Mouse (Mus musculus) liver, embryonic 15.5 days (tissue): ENCODE results near the gene Tbx3. TPM values are rescaled to one million over a fixed set of nuclear protein-coding genes. Genes with fewer than 3 reads are reported as not detected.

Experiments used
- ATAC-seq: fragments of 200-750 bp; cut with Nextera tagmentation; 2 replicates; pipeline ENCODE4 v1.8.0; 2017; ENCODE audit warnings: moderate number of reproducible peaks, mild to moderate bottlenecking, moderate library complexity; ENCODE audit not compliant: insufficient read depth
- H3K27ac ChIP-seq: fragments of 300-500 bp; sonication (generic); replicated peaks from 2 replicates; pipeline ENCODE4 v1.5.1; 2015; ENCODE audit warnings: mild to moderate bottlenecking, inconsistent platforms
- H3K27me3 ChIP-seq: fragments of 300-500 bp; sonication (generic); 2 replicates; pipeline ENCODE4 v1.6.1; 2015; ENCODE audit warnings: mild to moderate bottlenecking, inconsistent platforms
- H3K36me3 ChIP-seq: fragments of 300-500 bp; sonication (generic); replicated peaks from 2 replicates; pipeline ENCODE4 v1.6.1; 2015; ENCODE audit warnings: moderate library complexity, mild to moderate bottlenecking, inconsistent platforms
- H3K4me1 ChIP-seq: fragments of 300-500 bp; sonication (generic); replicated peaks from 2 replicates; pipeline ENCODE4 v1.6.1; 2015; ENCODE audit warnings: inconsistent platforms
- H3K4me2 ChIP-seq: fragments of 300-500 bp; sonication (generic); 2 replicates; pipeline ENCODE4 v1.6.1; 2015; ENCODE audit warnings: moderate library complexity, mild to moderate bottlenecking, inconsistent platforms
- H3K4me3 ChIP-seq: fragments of 300-500 bp; sonication (generic); replicated peaks from 2 replicates; pipeline ENCODE4 v1.5.1; 2015; ENCODE audit warnings: mild to moderate bottlenecking, inconsistent platforms
- H3K9ac ChIP-seq: fragments of 300-500 bp; sonication (generic); 2 replicates; pipeline ENCODE4 v1.6.1; 2015; ENCODE audit warnings: moderate library complexity, mild to moderate bottlenecking, inconsistent platforms
- H3K9me3 ChIP-seq: fragments of 300-500 bp; sonication (generic); replicated peaks from 2 replicates; pipeline ENCODE4 v1.6.1; 2016; ENCODE audit warnings: inconsistent platforms
- WGBS: fragments of 180-500 bp; shearing (Covaris S2); methylation state at CpG from one replicate; pipeline ENCODE4 v1.1.7; 2015; ENCODE audit warnings: mixed read lengths; ENCODE audit not compliant: insufficient replicate concordance; 5-methylcytosine and 5-hydroxymethylcytosine counted together
- polyA plus RNA-seq: library from polyadenylated mRNA; unstranded; fragments of >200 nt; fragmentation: Nextera tagmentation; extraction: Ambion mirVana; gene quantifications from 2 replicates; pipeline ENCODE4 v1.2.1, GENCODE M21; 2015

The Tbx3 gene
- polyA plus RNA-seq, 1 experiment from 2014 or later = 2.6 TPM

GRCm38 (mm10) chr5:119662326-119662725, 8.1 kb upstream of the Tbx3 start:
- peak overlapping the region; percentile 41 for H3K4me2 ChIP-seq
- no peak overlapping the region for H3K27ac ChIP-seq
- H3K9ac ChIP-seq = no peak overlapping the region
- no peak overlapping the region for H3K4me3 ChIP-seq
- WGBS = 2% methylated on average over 13 of the region's 13 CpGs
- no peaks in the 10 kb centered on the region for H3K4me1 ChIP-seq
- peaks cover 99% of the 10 kb centered on the region for H3K27me3 ChIP-seq
- H3K9me3 ChIP-seq = no peaks in the 10 kb centered on the region
- ATAC-seq = no peak
- no peaks in the 10 kb centered on the region for H3K36me3 ChIP-seq

GRCm38 (mm10) chr5:119662731-119663130, 7.7 kb upstream of the Tbx3 start:
- no peak for ATAC-seq
- Histone ChIP-seq H3K36me3 (no peaks in the 10 kb centered on the region), H3K4me3 (no peak overlapping the region), H3K4me1 (no peaks in the 10 kb centered on the region), H3K27me3 (peaks cover 99% of the 10 kb centered on the region), H3K27ac (no peak overlapping the region), H3K9ac (no peak overlapping the region), H3K9me3 (no peaks in the 10 kb centered on the region), H3K4me2 (peak overlapping the region; percentile 41)
- WGBS = 4% methylated on average over 12 of the region's 12 CpGs

GRCm38 (mm10) chr5:119663241-119663640, 7.2 kb upstream of the Tbx3 start:
- H3K4me3 ChIP-seq = no peak overlapping the region
- no peak overlapping the region for H3K9ac ChIP-seq
- peaks cover 99% of the 10 kb centered on the region for H3K27me3 ChIP-seq
- WGBS = 3% methylated on average over 15 of the region's 15 CpGs
- H3K27ac ChIP-seq = no peak overlapping the region
- no peaks in the 10 kb centered on the region for H3K9me3 ChIP-seq
- peaks cover 3% of the 10 kb centered on the region; the same call in 1 of the 2 replicates for H3K4me1 ChIP-seq
- ATAC-seq = no peak
- peak overlapping the region; percentile 41 for H3K4me2 ChIP-seq
- H3K36me3 ChIP-seq = no peaks in the 10 kb centered on the region

GRCm38 (mm10) chr5:119663747-119664146, 6.7 kb upstream of the Tbx3 start:
- Histone ChIP-seq H3K4me1 (peaks cover 7% of the 10 kb centered on the region), H3K27me3 (peaks cover 99% of the 10 kb centered on the region), H3K36me3 (no peaks in the 10 kb centered on the region), H3K4me2 (no peak overlapping the region), H3K4me3 (no peak overlapping the region), H3K9me3 (no peaks in the 10 kb centered on the region), H3K27ac (no peak overlapping the region), H3K9ac (no peak overlapping the region)
- no peak for ATAC-seq
- 9% methylated on average over 5 of the region's 5 CpGs for WGBS

GRCm38 (mm10) chr5:119665739-119666138, 4.7 kb upstream of the Tbx3 start:
- H3K9me3 ChIP-seq = no peaks in the 10 kb centered on the region
- no peak overlapping the region for H3K9ac ChIP-seq
- H3K4me2 ChIP-seq = no peak overlapping the region
- H3K4me3 ChIP-seq = no peak overlapping the region
- ATAC-seq = no peak
- H3K4me1 ChIP-seq = peaks cover 16% of the 10 kb centered on the region
- no peak overlapping the region for H3K27ac ChIP-seq
- no peaks in the 10 kb centered on the region for H3K36me3 ChIP-seq
- 12% methylated on average over 6 of the region's 6 CpGs for WGBS
- peaks cover 99% of the 10 kb centered on the region for H3K27me3 ChIP-seq

GRCm38 (mm10) chr5:119667356-119667940, 3.0 kb upstream of the Tbx3 start:
- no peak overlapping the region for H3K9ac ChIP-seq
- H3K36me3 ChIP-seq = no peaks in the 10 kb centered on the region
- no peak overlapping the region for H3K4me2 ChIP-seq
- no peaks in the 10 kb centered on the region for H3K9me3 ChIP-seq
- no peak for ATAC-seq
- H3K4me3 ChIP-seq = no peak overlapping the region
- H3K27ac ChIP-seq = no peak overlapping the region
- WGBS = 8% methylated on average over 13 of the region's 13 CpGs
- peaks cover 16% of the 10 kb centered on the region for H3K4me1 ChIP-seq
- peaks cover 99% of the 10 kb centered on the region for H3K27me3 ChIP-seq

GRCm38 (mm10) chr5:119668191-119668912, 2.1 kb upstream of the Tbx3 start:
- H3K36me3 ChIP-seq = no peaks in the 10 kb centered on the region
- WGBS = 3% methylated on average over 34 of the region's 34 CpGs
- H3K27ac ChIP-seq = no peak overlapping the region
- ATAC-seq = no peak
- H3K4me2 ChIP-seq = peak overlapping the region; percentile 59
- H3K9me3 ChIP-seq = no peaks in the 10 kb centered on the region
- no peak overlapping the region for H3K9ac ChIP-seq
- peaks cover 99% of the 10 kb centered on the region for H3K27me3 ChIP-seq
- H3K4me1 ChIP-seq = peaks cover 16% of the 10 kb centered on the region
- no peak overlapping the region for H3K4me3 ChIP-seq

- peaks cover 16% of the 10 kb centered on the region for H3K4me1 ChIP-seq
- H3K36me3 ChIP-seq = no peaks in the 10 kb centered on the region
- no peaks in the 10 kb centered on the region for H3K9me3 ChIP-seq
- H3K27ac ChIP-seq = no peak overlapping the region
- WGBS = 5% methylated on average over 17 of the region's 18 CpGs
- H3K4me2 ChIP-seq = peak overlapping the region; percentile 59
- peaks cover 99% of the 10 kb centered on the region for H3K27me3 ChIP-seq
- H3K9ac ChIP-seq = no peak overlapping the region
- ATAC-seq = no peak
- H3K4me3 ChIP-seq = no peak overlapping the region
Measured at GRCm38 (mm10) chr5:119668913-119669411, 1.5 kb upstream of the Tbx3 start.

- Histone ChIP-seq H3K9me3 (no peaks in the 10 kb centered on the region), H3K36me3 (no peaks in the 10 kb centered on the region), H3K4me2 (peak overlapping the region; percentile 59), H3K27me3 (peaks cover 99% of the 10 kb centered on the region), H3K27ac (peak overlapping the region; percentile 62), H3K4me3 (peak overlapping the region; percentile 48), H3K4me1 (peaks cover 16% of the 10 kb centered on the region), H3K9ac (0 out of 2 replicates have a peak overlapping the region, but pooled peaks have one; percentile 4)
- no peak for ATAC-seq
- 1% methylated on average over 61 of the region's 61 CpGs for WGBS
Measured at GRCm38 (mm10) chr5:119669741-119670565, 516 bp upstream of the Tbx3 start.

- peaks cover 99% of the 10 kb centered on the region for H3K27me3 ChIP-seq
- no peaks in the 10 kb centered on the region for H3K36me3 ChIP-seq
- no peak for ATAC-seq
- no peaks in the 10 kb centered on the region for H3K9me3 ChIP-seq
- peak overlapping the region; percentile 59 for H3K4me2 ChIP-seq
- peaks cover 16% of the 10 kb centered on the region for H3K4me1 ChIP-seq
- WGBS = 2% methylated on average over 40 of the region's 40 CpGs
- H3K27ac ChIP-seq = 0 out of 2 replicates have a peak overlapping the region, but pooled peaks have one; percentile 24
- no peak overlapping the region for H3K9ac ChIP-seq
- peak overlapping the region; percentile 48 for H3K4me3 ChIP-seq
Measured at GRCm38 (mm10) chr5:119671124-119671801, 794 bp downstream of the Tbx3 start.
